Mouse (Mus musculus): ENCODE results near the gene Senp2. TPM values are rescaled to one million over a fixed set of nuclear protein-coding genes. Genes with fewer than 3 reads are reported as not detected.
"Not testable (repeated sequence)": the region's sequence is repeated elsewhere in the genome, so short reads cannot be mapped to it uniquely, and the experiment has no call there.

The Senp2 gene
- polyA plus RNA-seq (2016; fragmentation: Nextera tagmentation; extraction: Ambion mirVana) = 55.9 and 59.5 TPM in 2 replicates

DNA sequence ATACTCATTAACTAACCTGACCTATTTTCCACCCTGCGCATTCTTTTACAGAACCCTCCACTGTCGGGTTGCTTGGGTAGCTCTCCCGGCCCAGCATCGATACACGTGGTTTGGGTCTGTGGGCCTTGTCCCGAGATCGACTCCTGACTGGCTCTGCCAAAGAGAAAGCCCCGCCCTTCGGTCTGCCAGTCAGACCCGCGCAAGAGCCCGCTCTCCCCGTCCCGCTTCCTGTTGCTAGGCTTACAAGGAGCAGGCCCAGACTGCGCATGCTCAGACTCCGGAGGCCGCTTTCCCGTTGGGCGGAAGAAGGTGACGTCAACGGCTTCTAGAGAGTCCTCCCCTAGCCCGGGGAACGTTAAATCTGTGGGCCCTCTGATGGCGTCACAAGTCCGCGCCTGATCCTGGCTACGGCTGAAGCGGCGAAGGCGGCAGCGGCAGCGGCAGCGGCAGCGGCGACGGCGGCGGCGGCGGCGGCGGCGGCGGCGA, at the start of gene Senp2:
Senp2 (plus strand) TSS at position 386 of the 486 bp plus-strand sequence.
- under 1% methylated on average over 45 of the region's 45 CpGs for WGBS (ENCODE audit: insufficient replicate concordance)
- ATAC-seq = peak; percentile 97

GRCm38 (mm10) chr16:21965576-21965975, 43.7 kb upstream of the Senp2 start:
- Histone ChIP-seq H3K27me3 (replicated peaks) (peaks cover 6% of the 10 kb centered on the region; the same call in 1 of the 2 replicates), H3K9ac (no peak overlapping the region), H3K27ac (no peak overlapping the region), H3K4me2 (no peak overlapping the region), H3K9me3 (replicated peaks) (no peaks in the 10 kb centered on the region), H3K4me1 (no peaks in the 10 kb centered on the region), H3K36me3 (no peaks in the 10 kb centered on the region), H3K4me3 (no peak overlapping the region)
- no peak for ATAC-seq
- WGBS (ENCODE audit: insufficient replicate concordance) = 50% methylated on average over 3 of the region's 3 CpGs

More for the DNA sequence above, at the start of gene Senp2:
- Histone ChIP-seq H3K4me1 (peaks cover 53% of the 10 kb centered on the region), H3K36me3 (peaks cover 19% of the 10 kb centered on the region), H3K9ac (peak within 1 kb of the TSS; percentile 97), H3K4me2 (peak within 1 kb of the TSS; percentile 76), H3K9me3 (replicated peaks) (no peaks in the 10 kb centered on the region), H3K4me3 (peak within 1 kb of the TSS; percentile 97), H3K27ac (peak within 1 kb of the TSS; percentile 93), H3K27me3 (replicated peaks) (no peaks in the 10 kb centered on the region; the same call in 1 of the 2 replicates)

DNA sequence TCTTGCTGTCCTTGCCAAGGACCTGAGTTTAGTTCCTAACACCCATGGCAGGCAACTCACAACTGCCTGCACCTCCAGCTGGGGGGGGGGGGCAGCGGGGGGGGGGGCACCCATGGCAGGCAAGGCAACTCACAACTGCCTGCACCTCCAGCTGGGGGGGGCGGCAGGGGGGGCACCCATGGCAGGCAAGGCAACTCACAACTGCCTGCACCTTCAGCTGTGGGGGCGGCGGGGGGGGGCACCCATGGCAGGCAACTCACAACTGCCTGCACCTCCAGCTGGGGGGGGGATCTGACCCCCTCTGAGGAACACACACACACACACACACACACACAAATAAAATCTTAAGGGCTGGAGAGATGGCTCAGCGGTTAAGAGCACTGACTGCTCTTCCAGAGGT, 39.4 kb upstream of the Senp2 start:
- WGBS (ENCODE audit: insufficient replicate concordance) = 62% methylated on average over 5 of the region's 5 CpGs
- no peak overlapping the region for H3K27ac ChIP-seq
- no peaks in the 10 kb centered on the region for H3K36me3 ChIP-seq
- no peak overlapping the region for H3K4me3 ChIP-seq
- no peak overlapping the region for H3K4me2 ChIP-seq
- H3K9ac ChIP-seq = no peak overlapping the region
- no peaks in the 10 kb centered on the region for H3K9me3 ChIP-seq (replicated peaks)
- 0 out of 2 replicates have a peak, but pooled peaks cover 6% of the 10 kb centered on the region for H3K27me3 ChIP-seq (replicated peaks)
- peaks cover 8% of the 10 kb centered on the region; the same call in 1 of the 2 replicates for H3K4me1 ChIP-seq
- no peak for ATAC-seq

GRCm38 (mm10) chr16:21970536-21970935, 38.7 kb upstream of the Senp2 start:
- H3K4me1 ChIP-seq = peaks cover 8% of the 10 kb centered on the region; the same call in 1 of the 2 replicates
- no peak overlapping the region for H3K4me3 ChIP-seq
- ATAC-seq = no peak
- 71% methylated on average over 6 of the region's 6 CpGs for WGBS (ENCODE audit: insufficient replicate concordance)
- H3K36me3 ChIP-seq = no peaks in the 10 kb centered on the region
- no peaks in the 10 kb centered on the region for H3K9me3 ChIP-seq (replicated peaks)
- H3K4me2 ChIP-seq = no peak overlapping the region
- peaks cover 9% of the 10 kb centered on the region for H3K27me3 ChIP-seq (replicated peaks)
- H3K9ac ChIP-seq = no peak overlapping the region
- H3K27ac ChIP-seq = no peak overlapping the region

DNA sequence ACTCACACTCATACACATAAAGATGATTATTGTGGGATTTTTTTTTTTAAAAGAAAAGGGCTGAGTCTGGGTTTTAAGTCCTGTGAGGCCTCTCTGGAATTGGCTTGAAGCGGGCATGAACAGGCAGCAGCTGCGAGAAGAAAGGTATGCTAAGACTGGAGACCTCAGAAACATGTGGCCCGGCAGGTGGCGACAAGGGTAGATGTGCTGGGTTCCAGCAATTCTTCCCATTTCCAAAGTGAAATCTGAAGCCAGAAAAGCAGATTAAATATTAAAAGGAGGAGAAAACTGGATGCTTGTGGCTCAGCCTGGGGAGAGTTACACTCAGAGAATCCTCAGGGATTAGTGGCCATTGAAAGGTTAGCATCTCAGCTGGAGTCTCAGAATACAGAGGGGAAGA, 37.8 kb upstream of the Senp2 start:
- peaks cover 8% of the 10 kb centered on the region; the same call in 1 of the 2 replicates for H3K4me1 ChIP-seq
- no peak overlapping the region for H3K4me2 ChIP-seq
- H3K27me3 ChIP-seq (replicated peaks) = peaks cover 18% of the 10 kb centered on the region
- no peaks in the 10 kb centered on the region for H3K9me3 ChIP-seq (replicated peaks)
- ATAC-seq = no peak
- H3K27ac ChIP-seq = no peak overlapping the region
- 68% methylated on average over 4 of the region's 4 CpGs for WGBS (ENCODE audit: insufficient replicate concordance)
- no peaks in the 10 kb centered on the region for H3K36me3 ChIP-seq
- H3K9ac ChIP-seq = no peak overlapping the region
- H3K4me3 ChIP-seq = no peak overlapping the region

DNA sequence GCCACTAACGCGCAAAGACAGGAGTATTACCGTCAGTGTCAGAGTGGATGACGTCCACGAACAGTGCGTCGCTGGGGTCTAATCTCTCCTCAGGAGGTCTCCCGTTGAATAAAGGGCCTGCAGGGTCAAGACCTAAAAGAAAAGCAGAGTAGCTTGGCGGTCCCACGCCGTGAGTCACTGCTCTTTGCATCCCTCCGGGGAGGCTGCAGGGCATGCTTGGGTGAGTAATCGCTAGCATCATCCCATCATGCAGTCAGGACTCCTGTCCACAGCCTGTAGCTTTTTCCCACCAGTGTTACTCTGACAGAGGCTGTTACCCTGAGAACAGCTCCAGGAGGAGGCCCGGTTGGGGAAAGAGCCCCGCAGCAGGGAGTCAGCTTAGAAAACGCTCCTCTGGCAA, 33.1 kb upstream of the Senp2 start:
- no peaks in the 10 kb centered on the region for H3K9me3 ChIP-seq (replicated peaks)
- no peaks in the 10 kb centered on the region for H3K36me3 ChIP-seq
- no peak overlapping the region for H3K27ac ChIP-seq
- 18% methylated on average over 16 of the region's 16 CpGs for whole genome bisulfite sequencing (ENCODE audit: insufficient replicate concordance)
- peaks cover 19% of the 10 kb centered on the region for H3K27me3 ChIP-seq (replicated peaks)
- no peak overlapping the region for H3K4me3 ChIP-seq
- H3K4me1 ChIP-seq = peaks cover 8% of the 10 kb centered on the region; the same call in 1 of the 2 replicates
- H3K9ac ChIP-seq = no peak overlapping the region
- ATAC-seq = no peak
- peak overlapping the region; percentile 33 for H3K4me2 ChIP-seq

DNA sequence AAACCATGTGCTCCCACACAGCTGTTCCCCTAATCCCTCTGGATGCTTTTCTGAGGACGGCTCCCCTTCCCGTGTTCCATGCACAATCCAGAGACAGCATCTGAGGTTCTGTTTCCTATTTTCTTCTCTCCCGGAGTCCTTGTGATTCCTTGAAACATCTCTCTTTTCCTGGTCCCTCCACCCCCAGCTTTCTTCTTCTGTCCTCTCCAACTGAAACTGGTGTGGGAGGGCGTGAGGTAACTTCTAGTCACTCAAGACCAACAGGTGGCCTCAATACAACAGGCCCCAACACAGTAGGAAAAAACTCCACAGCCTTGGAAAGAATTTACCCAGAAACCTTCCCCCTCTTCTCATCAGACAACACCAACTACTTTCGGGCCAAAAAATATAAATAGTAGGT, 31.9 kb upstream of the Senp2 start:
- Histone ChIP-seq H3K27ac (no peak overlapping the region), H3K9me3 (replicated peaks) (no peaks in the 10 kb centered on the region), H3K9ac (no peak overlapping the region), H3K27me3 (replicated peaks) (peaks cover 19% of the 10 kb centered on the region), H3K36me3 (no peaks in the 10 kb centered on the region), H3K4me1 (peaks cover 8% of the 10 kb centered on the region; the same call in 1 of the 2 replicates), H3K4me2 (no peak overlapping the region), H3K4me3 (no peak overlapping the region)
- no peak for ATAC-seq
- WGBS (ENCODE audit: insufficient replicate concordance) = 62% methylated on average over 5 of the region's 5 CpGs

DNA sequence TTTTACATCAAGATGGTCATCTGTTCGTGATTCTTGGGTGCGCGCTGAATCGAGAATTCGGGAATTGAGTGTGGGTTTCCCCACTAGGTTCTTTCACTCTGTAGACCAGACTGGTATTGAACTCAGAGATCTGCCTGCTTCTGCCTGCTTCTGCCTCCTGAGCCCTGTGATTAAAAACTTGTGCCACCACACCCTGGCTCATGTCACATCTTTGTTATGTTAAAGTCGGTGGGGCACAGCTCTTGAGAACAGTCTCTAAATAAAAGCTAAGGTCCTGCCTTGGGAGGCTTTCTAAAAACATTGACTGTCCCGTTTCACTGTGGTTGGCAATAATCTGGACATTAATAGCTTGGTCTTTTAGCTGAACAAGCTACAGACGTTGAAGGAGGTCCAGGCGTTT, 26.1 kb upstream of the Senp2 start:
- no peaks in the 10 kb centered on the region for H3K27me3 ChIP-seq (replicated peaks)
- no peak for ATAC-seq
- no peaks in the 10 kb centered on the region for H3K4me1 ChIP-seq
- no peak overlapping the region for H3K4me3 ChIP-seq
- no peak overlapping the region for H3K9ac ChIP-seq
- no peaks in the 10 kb centered on the region for H3K9me3 ChIP-seq (replicated peaks)
- H3K36me3 ChIP-seq = no peaks in the 10 kb centered on the region
- H3K4me2 ChIP-seq = no peak overlapping the region
- H3K27ac ChIP-seq = no peak overlapping the region
- whole genome bisulfite sequencing (ENCODE audit: insufficient replicate concordance) = 84% methylated on average over 9 of the region's 9 CpGs

GRCm38 (mm10) chr16:21983581-21983980, 25.7 kb upstream of the Senp2 start:
- no peak for ATAC-seq
- Histone ChIP-seq H3K9ac (no peak overlapping the region), H3K4me2 (no peak overlapping the region), H3K4me3 (no peak overlapping the region), H3K27me3 (replicated peaks) (no peaks in the 10 kb centered on the region), H3K4me1 (no peaks in the 10 kb centered on the region), H3K27ac (no peak overlapping the region), H3K9me3 (replicated peaks) (no peaks in the 10 kb centered on the region), H3K36me3 (no peaks in the 10 kb centered on the region)
- WGBS (ENCODE audit: insufficient replicate concordance) = 78% methylated on average over 4 of the region's 4 CpGs

DNA sequence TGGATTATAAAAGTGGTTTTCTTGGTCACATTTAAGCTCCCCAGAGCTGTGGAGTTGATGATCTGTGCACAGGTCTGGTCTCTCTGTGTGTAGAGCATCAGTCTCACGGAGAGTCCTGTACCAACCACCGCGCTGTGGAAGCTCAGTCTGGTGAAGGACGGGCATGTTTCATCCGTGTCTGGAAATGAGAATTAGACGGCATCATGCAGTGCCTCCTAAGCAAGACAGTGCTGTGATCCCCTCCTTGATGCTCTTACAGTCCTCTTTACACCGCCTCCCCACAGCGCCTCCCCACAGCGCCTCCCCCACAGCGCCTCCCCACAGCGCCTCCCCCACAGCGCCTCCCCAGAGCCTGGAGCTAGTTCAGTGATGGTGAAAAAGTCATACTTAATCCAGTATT, 25.2 kb upstream of the Senp2 start:
- no peak overlapping the region for H3K9ac ChIP-seq
- ATAC-seq = no peak
- H3K27ac ChIP-seq = no peak overlapping the region
- no peaks in the 10 kb centered on the region for H3K27me3 ChIP-seq (replicated peaks)
- WGBS (ENCODE audit: insufficient replicate concordance) = 81% methylated on average over 12 of the region's 12 CpGs
- H3K36me3 ChIP-seq = no peaks in the 10 kb centered on the region
- H3K4me1 ChIP-seq = no peaks in the 10 kb centered on the region
- H3K9me3 ChIP-seq (replicated peaks) = no peaks in the 10 kb centered on the region
- H3K4me3 ChIP-seq = no peak overlapping the region
- H3K4me2 ChIP-seq = no peak overlapping the region

GRCm38 (mm10) chr16:21986191-21986590, 23.1 kb upstream of the Senp2 start:
- 53% methylated on average over 3 of the region's 3 CpGs for WGBS (ENCODE audit: insufficient replicate concordance)
- no peak overlapping the region for H3K27ac ChIP-seq
- no peak overlapping the region for H3K4me2 ChIP-seq
- H3K9ac ChIP-seq = no peak overlapping the region
- H3K9me3 ChIP-seq (replicated peaks) = no peaks in the 10 kb centered on the region
- H3K4me1 ChIP-seq = no peaks in the 10 kb centered on the region
- no peak overlapping the region for H3K4me3 ChIP-seq
- H3K27me3 ChIP-seq (replicated peaks) = no peaks in the 10 kb centered on the region
- ATAC-seq = no peak
- H3K36me3 ChIP-seq = no peaks in the 10 kb centered on the region

DNA sequence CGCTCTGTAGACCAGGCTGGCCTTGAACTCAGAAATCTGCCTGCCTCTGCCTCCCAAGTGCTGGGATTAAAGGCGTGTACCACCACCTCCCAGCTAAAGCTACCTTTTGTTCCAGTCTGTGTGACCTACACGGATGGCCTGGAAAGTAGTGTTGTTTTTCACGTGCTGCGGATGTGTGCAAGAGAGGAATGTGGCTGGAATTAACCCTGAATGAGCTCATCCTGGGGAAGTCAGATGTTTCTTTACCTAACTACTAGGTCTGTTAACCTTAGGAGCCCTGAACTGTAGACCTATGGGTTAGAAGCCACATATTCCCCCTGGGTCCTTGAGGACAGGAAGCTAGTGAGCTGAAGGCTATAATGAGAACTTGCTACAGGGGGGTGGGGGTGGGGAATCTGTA, 21.3 kb upstream of the Senp2 start:
- ATAC-seq = no peak
- H3K27ac ChIP-seq = no peak overlapping the region
- H3K36me3 ChIP-seq = no peaks in the 10 kb centered on the region
- H3K4me2 ChIP-seq = no peak overlapping the region
- H3K27me3 ChIP-seq (replicated peaks) = no peaks in the 10 kb centered on the region
- H3K4me3 ChIP-seq = no peak overlapping the region
- 65% methylated on average over 5 of the region's 5 CpGs for WGBS (ENCODE audit: insufficient replicate concordance)
- H3K4me1 ChIP-seq = no peaks in the 10 kb centered on the region
- no peaks in the 10 kb centered on the region for H3K9me3 ChIP-seq (replicated peaks)
- no peak overlapping the region for H3K9ac ChIP-seq

- not testable (repeated sequence) for ATAC-seq; H3K9me3 ChIP-seq (replicated peaks); H3K36me3 ChIP-seq; H3K4me2 ChIP-seq; H3K9ac ChIP-seq; H3K4me3 ChIP-seq; H3K27me3 ChIP-seq (replicated peaks); H3K27ac ChIP-seq
- H3K4me1 ChIP-seq = peaks cover 13% of the 10 kb centered on the region
These were observed 18.4 kb upstream of the Senp2 start for GRCm38 (mm10) chr16:21990893-21991292.

Data from liver, embryonic 12.5 days (tissue).